Mouse (Mus musculus) hematopoietic stem cell, adult 5-6 weeks (primary cell): ENCODE results near the gene C6. TPM values are rescaled to one million over a fixed set of nuclear protein-coding genes. Genes with fewer than 3 reads are reported as not detected.

Source experiments
- total RNA-seq: library from RNA; stranded (forward); fragments of 172-1452, 232-1000 nt; gene quantifications from 2 replicates; pipeline ENCODE4 v1.2.3, GENCODE M21; 2017

Gene C6
- total RNA-seq, 1 experiment from 2014 or later = not detected

Other genes with a start within 250 kb of the C6 start
- not detected in 2 replicates for gene Mroh2b, start 171.6 kb downstream of the C6 start, total RNA-seq